In the genomic region with DNA sequence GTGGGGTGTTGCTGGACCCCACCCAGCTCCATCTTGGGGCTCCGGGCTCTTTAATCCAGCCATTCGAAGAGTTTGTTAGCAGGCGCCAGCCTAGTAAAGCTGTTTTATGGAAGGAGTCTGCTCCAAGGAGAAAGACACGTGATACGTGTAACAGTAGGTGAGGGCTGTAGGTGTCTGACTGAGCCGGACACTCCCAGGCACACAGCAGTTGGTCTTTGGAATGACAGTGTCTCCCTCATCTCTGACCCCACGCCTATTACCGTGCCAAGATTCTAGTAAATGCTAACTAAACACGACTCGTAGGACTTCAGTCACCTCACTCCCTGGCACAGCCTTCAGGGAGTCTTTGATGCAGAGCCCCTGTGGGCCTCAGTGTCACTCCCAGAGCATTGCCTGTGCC, we compare ENCODE assay signal across 26 mouse cellular contexts. TPM values are rescaled to one million over a fixed set of nuclear protein-coding genes. Genes with fewer than 3 reads are reported as not detected.
A peak's percentile ranks its signal among the peaks of the same experiment; 100 is the strongest.
DNase-seq lines count a peak whose midpoint lies in the region; ATAC-seq and TF ChIP-seq lines count a peak whose summit lies in the region.
"Had no signal": no experiment of that assay in that cellular context is flagged by ENCODE, and none has a peak within 500 bp of the region (broad histone marks: within the 10 kb centered on the region; RNA-seq: fewer than 3 reads in every experiment).

No protein-coding gene starts in this region.

- H3K4me3 ChIP-seq in kidney, embryonic 15.5 days (replicated peaks): no peak overlapping the region
- H3K4me3 ChIP-seq in liver, adult 2 months (ENCODE audit: insufficient read depth, low read depth, low read length): no peak overlapping the region
- no peak overlapping the region for H3K4me3 ChIP-seq in liver, embryonic 12.5 days
- H3K4me3 ChIP-seq in limb, embryonic 13.5 days: no peak overlapping the region
- H3K4me3 ChIP-seq: heart, adult 2 months; hindbrain, embryonic 12.5 days; midbrain, embryonic 12.5 days; myocyte; neural tube, embryonic 13.5 days; stomach, embryonic 15.5 days had no signal

- ATAC-seq in kidney, embryonic 15.5 days (replicated peaks; ENCODE audit: low FRiP score): no peak
- ATAC-seq in liver, embryonic 12.5 days: no peak
- ATAC-seq in limb, embryonic 13.5 days (ENCODE audit: low FRiP score, low read depth): no peak
- ATAC-seq: forebrain, embryonic 14.5 days; intestine, postnatal 0 days had no signal

- peaks cover 36% of the 10 kb centered on the region for H3K4me1 ChIP-seq in kidney, embryonic 15.5 days
- H3K4me1 ChIP-seq in liver, adult 2 months (ENCODE audit: control insufficient read depth, insufficient read depth, low read length): peaks cover 5% of the 10 kb centered on the region
- peaks cover 24% of the 10 kb centered on the region for H3K4me1 ChIP-seq in liver, embryonic 12.5 days
- peaks cover 34% of the 10 kb centered on the region for H3K4me1 ChIP-seq in limb, embryonic 13.5 days

- H3K9me3 ChIP-seq in kidney, embryonic 15.5 days (replicated peaks): no peaks in the 10 kb centered on the region
- no peaks in the 10 kb centered on the region for H3K9me3 ChIP-seq in liver, embryonic 12.5 days (replicated peaks)
- no peaks in the 10 kb centered on the region for H3K9me3 ChIP-seq in limb, embryonic 13.5 days
- H3K9me3 ChIP-seq: hindbrain, embryonic 12.5 days; midbrain, embryonic 12.5 days; neural tube, embryonic 13.5 days; stomach, embryonic 15.5 days had no signal

- no peaks in the 10 kb centered on the region for H3K27me3 ChIP-seq in kidney, embryonic 15.5 days
- H3K27me3 ChIP-seq in liver, adult 2 months (ENCODE audit: control insufficient read depth, insufficient read depth, low read length): no peaks in the 10 kb centered on the region
- H3K27me3 ChIP-seq in liver, embryonic 12.5 days (replicated peaks): 0 out of 2 replicates have a peak, but pooled peaks cover 6% of the 10 kb centered on the region
- H3K27me3 ChIP-seq in limb, embryonic 13.5 days: no peaks in the 10 kb centered on the region
- H3K27me3 ChIP-seq: hindbrain, embryonic 12.5 days; midbrain, embryonic 12.5 days; neural tube, embryonic 13.5 days; stomach, embryonic 15.5 days had no signal

- WGBS in kidney, embryonic 15.5 days: 70% methylated on average over 10 of the region's 10 CpGs
- WGBS in liver, adult 2 months: 64% methylated on average over 10 of the region's 10 CpGs
- 83% methylated on average over 10 of the region's 10 CpGs for WGBS in liver, embryonic 12.5 days (ENCODE audit: insufficient replicate concordance)
- WGBS in limb, embryonic 13.5 days: 58% methylated on average over 10 of the region's 10 CpGs

- H3K79me2 ChIP-seq in liver, adult 2 months (ENCODE audit: control insufficient read depth, insufficient read depth, low read length): peaks cover 3% of the 10 kb centered on the region; the same call in 1 of the 2 replicates

- H3K9ac ChIP-seq in kidney, embryonic 15.5 days: no peak overlapping the region
- no peak overlapping the region for H3K9ac ChIP-seq in liver, adult 2 months (ENCODE audit: low read depth, low read length)
- no peak overlapping the region for H3K9ac ChIP-seq in liver, embryonic 12.5 days
- no peak overlapping the region for H3K9ac ChIP-seq in limb, embryonic 13.5 days
- H3K9ac ChIP-seq: hindbrain, embryonic 12.5 days; midbrain, embryonic 12.5 days; neural tube, embryonic 13.5 days; stomach, embryonic 15.5 days had no signal

- no peak for TF ChIP-seq CTCF in liver, adult 2 months (IDR thresholded peaks at IDR 0.05; ENCODE audit: low read depth, low read length)

- no peak for TF ChIP-seq POLR2A in liver, adult 2 months (IDR thresholded peaks at IDR 0.05; ENCODE audit: extremely low read depth, insufficient read depth, low read length)

- H3K27ac ChIP-seq in kidney, embryonic 15.5 days: no peak overlapping the region
- no peak overlapping the region for H3K27ac ChIP-seq in liver, adult 2 months (replicated peaks; ENCODE audit: insufficient read depth, low read depth, low read length)
- no peak overlapping the region for H3K27ac ChIP-seq in liver, embryonic 12.5 days
- H3K27ac ChIP-seq in limb, embryonic 13.5 days: no peak overlapping the region; the same call in 1 of the 2 replicates
- H3K27ac ChIP-seq: heart, adult 2 months; hindbrain, embryonic 12.5 days; midbrain, embryonic 12.5 days; neural tube, embryonic 13.5 days; stomach, embryonic 15.5 days had no signal

- H3K36me3 ChIP-seq in kidney, embryonic 15.5 days: no peaks in the 10 kb centered on the region
- no peaks in the 10 kb centered on the region for H3K36me3 ChIP-seq in liver, adult 2 months (ENCODE audit: control insufficient read depth, insufficient read depth, low read length)
- no peaks in the 10 kb centered on the region for H3K36me3 ChIP-seq in liver, embryonic 12.5 days
- no peaks in the 10 kb centered on the region for H3K36me3 ChIP-seq in limb, embryonic 13.5 days
- H3K36me3 ChIP-seq: hindbrain, embryonic 12.5 days; midbrain, embryonic 12.5 days; neural tube, embryonic 13.5 days; stomach, embryonic 15.5 days had no signal

- H3K4me2 ChIP-seq in kidney, embryonic 15.5 days: no peak overlapping the region
- H3K4me2 ChIP-seq in liver, embryonic 12.5 days: no peak overlapping the region
- peak overlapping the region; percentile 11; the same call in 1 of the 2 replicates for H3K4me2 ChIP-seq in limb, embryonic 13.5 days (replicated peaks)
- H3K4me2 ChIP-seq: hindbrain, embryonic 12.5 days; liver, embryonic 11.5 days; midbrain, embryonic 12.5 days; neural tube, embryonic 13.5 days; stomach, embryonic 15.5 days had no signal

- DNase-seq in kidney, adult 11 months: peak; percentile 80
- peak; percentile 44 for DNase-seq in liver, adult 2 months (ENCODE audit: extremely low read depth, low read depth, low spot score)
- DNase-seq in ZHBTc4 (ENCODE audit: low read depth, low spot score): peak; percentile 79
- no peak for DNase-seq in left cerebral cortex, adult 9 months (ENCODE audit: low spot score in 2 of 2)
- DNase-seq: adrenal gland, postnatal 10 days; cerebellum, adult 2 months; cerebellum, postnatal 25 days; embryo, embryonic 11 days; gastrocnemius, postnatal 25 days; heart, adult 2 months; lung, adult 18-20 months; lung, postnatal 14 days; retina, postnatal 1 day; right cerebral cortex, postnatal 25 days; thymus, postnatal 25 days had no signal

RNA-seq across cellular contexts. Expression of a gene that starts 3.0 kb away (rescaled TPM):
- polyA plus RNA-seq in kidney, embryonic 15.5 days (2015; fragmentation: Nextera tagmentation; extraction: Ambion mirVana): 5.7 and 5.9 TPM in 2 replicates
- total RNA-seq in liver, adult 2 months (2014; rRNA removed): 33.9 and 45.8 TPM in 2 replicates
- 29.7 and 33.4 TPM in 2 replicates for polyA plus RNA-seq in liver, adult 2 months (2012; rRNA removed)
- 1.6 and 2.9 TPM in 2 replicates for polyA plus RNA-seq in liver, embryonic 12.5 days (2016; fragmentation: Nextera tagmentation; extraction: Ambion mirVana)
- polyA plus RNA-seq in limb, embryonic 13.5 days (2015; fragmentation: Nextera tagmentation; extraction: Ambion mirVana): 5.5 and 7.8 TPM in 2 replicates

RNA-seq across cellular contexts. Expression of a gene that starts 32.3 kb away (rescaled TPM):
- polyA plus RNA-seq in kidney, embryonic 15.5 days (2015; fragmentation: Nextera tagmentation; extraction: Ambion mirVana): 58.3 and 67.4 TPM in 2 replicates
- 4.5 and 6.2 TPM in 2 replicates for total RNA-seq in liver, adult 2 months (2014; rRNA removed)
- 14.2 and 14.9 TPM in 2 replicates for polyA plus RNA-seq in liver, adult 2 months (2012; rRNA removed)
- 13.5 and 14.0 TPM in 2 replicates for polyA plus RNA-seq in liver, embryonic 12.5 days (2016; fragmentation: Nextera tagmentation; extraction: Ambion mirVana)
- polyA plus RNA-seq in limb, embryonic 13.5 days (2015; fragmentation: Nextera tagmentation; extraction: Ambion mirVana): 69.5 and 74.1 TPM in 2 replicates

RNA-seq across cellular contexts. Expression of a gene that starts 54.7 kb away (rescaled TPM):
- 32.6 and 36.5 TPM in 2 replicates for polyA plus RNA-seq in kidney, embryonic 15.5 days (2015; fragmentation: Nextera tagmentation; extraction: Ambion mirVana)
- total RNA-seq in liver, adult 2 months (2014; rRNA removed): 8.1 and 8.5 TPM in 2 replicates
- polyA plus RNA-seq in liver, adult 2 months (2012; rRNA removed): 12.8 and 13.2 TPM in 2 replicates
- polyA plus RNA-seq in liver, embryonic 12.5 days (2016; fragmentation: Nextera tagmentation; extraction: Ambion mirVana): 48.3 and 50.0 TPM in 2 replicates
- polyA plus RNA-seq in limb, embryonic 13.5 days (2015; fragmentation: Nextera tagmentation; extraction: Ambion mirVana): 37.1 and 40.8 TPM in 2 replicates

RNA-seq across cellular contexts. Expression of a gene that starts 57.6 kb away (rescaled TPM):
- polyA plus RNA-seq in kidney, embryonic 15.5 days (2015; fragmentation: Nextera tagmentation; extraction: Ambion mirVana): 19.0 and 21.1 TPM in 2 replicates
- 19.0 and 25.6 TPM in 2 replicates for total RNA-seq in liver, adult 2 months (2014; rRNA removed)
- polyA plus RNA-seq in liver, adult 2 months (2012; rRNA removed): 21.9 and 22.6 TPM in 2 replicates
- 37.7 and 38.3 TPM in 2 replicates for polyA plus RNA-seq in liver, embryonic 12.5 days (2016; fragmentation: Nextera tagmentation; extraction: Ambion mirVana)
- polyA plus RNA-seq in limb, embryonic 13.5 days (2015; fragmentation: Nextera tagmentation; extraction: Ambion mirVana): 24.8 and 26.7 TPM in 2 replicates

RNA-seq across cellular contexts. Expression of a gene that starts 59.3 kb away (rescaled TPM):
- polyA plus RNA-seq in kidney, embryonic 15.5 days (2015; fragmentation: Nextera tagmentation; extraction: Ambion mirVana): 2.0 and 2.4 TPM in 2 replicates
- 0.09 and 0.20 TPM in 2 replicates for total RNA-seq in liver, adult 2 months (2014; rRNA removed)
- polyA plus RNA-seq in liver, adult 2 months (2012; rRNA removed): 0.11 and 0.19 TPM in 2 replicates
- polyA plus RNA-seq in liver, embryonic 12.5 days (2016; fragmentation: Nextera tagmentation; extraction: Ambion mirVana): 0.24 and 0.31 TPM in 2 replicates
- polyA plus RNA-seq in limb, embryonic 13.5 days (2015; fragmentation: Nextera tagmentation; extraction: Ambion mirVana): 2.7 and 2.9 TPM in 2 replicates

Comparison
In these comparisons a context has a peak if more than half of its experiments do, and no peak if none do; other contexts are left out.
1. DNase-seq: peak in kidney, adult 11 months (single experiment), liver, adult 2 months (single experiment) and ZHBTc4 (single experiment); none in left cerebral cortex, adult 9 months (0 of 2).